Mouse (Mus musculus) forebrain, embryonic 13.5 days (tissue): ENCODE measurements at regions not wholly inside any gene's neighbourhood (a gene's known extent, or its start where the extent isn't known, plus 50 kb on each side); places are given as distances from the start of the nearest gene placed in this dataset.

Experiments
- ATAC-seq: fragments of 200-750 bp; cut with Nextera tagmentation; 2 replicates; pipeline ENCODE4 v1.8.0; 2017
- H3K27ac ChIP-seq: fragments of 300-500 bp; sonication (generic); 2 replicates; pipeline ENCODE4 v1.5.1; 2015; ENCODE audit warnings: inconsistent platforms, mild to moderate bottlenecking, moderate library complexity
- H3K27me3 ChIP-seq: fragments of 300-500 bp; sonication (generic); 2 replicates; pipeline ENCODE4 v1.6.1; 2015; ENCODE audit warnings: mild to moderate bottlenecking, inconsistent platforms
- H3K36me3 ChIP-seq: fragments of 300-500 bp; sonication (generic); 2 replicates; pipeline ENCODE4 v1.6.1; 2015; ENCODE audit warnings: mild to moderate bottlenecking, inconsistent platforms; ENCODE audit not compliant: poor library complexity, severe bottlenecking
- H3K4me1 ChIP-seq: fragments of 300-500 bp; sonication (generic); 2 replicates; pipeline ENCODE4 v1.6.1; 2015; ENCODE audit warnings: inconsistent platforms
- H3K4me2 ChIP-seq: fragments of 300-500 bp; sonication (generic); 2 replicates; pipeline ENCODE4 v1.6.1; 2015; ENCODE audit warnings: inconsistent platforms, mild to moderate bottlenecking, moderate library complexity
- H3K4me3 ChIP-seq: fragments of 300-500 bp; sonication (generic); 2 replicates; pipeline ENCODE4 v1.5.1; 2015; ENCODE audit warnings: mild to moderate bottlenecking, inconsistent platforms
- H3K9ac ChIP-seq: fragments of 300-500 bp; sonication (generic); 2 replicates; pipeline ENCODE4 v1.6.1; 2015; ENCODE audit warnings: mild to moderate bottlenecking, inconsistent platforms
- H3K9me3 ChIP-seq: fragments of 300-500 bp; sonication (generic); replicated peaks from 2 replicates; pipeline ENCODE4 v1.6.1; 2016; ENCODE audit warnings: inconsistent platforms
- WGBS: fragments of 180-500 bp; shearing (Covaris S2); methylation state at CpG from one replicate; pipeline ENCODE4 v1.1.7; 2015; 5-methylcytosine and 5-hydroxymethylcytosine counted together

- no peaks in the 10 kb centered on the region for H3K36me3 ChIP-seq
- H3K9me3 ChIP-seq, result no peaks in the 10 kb centered on the region
- H3K4me2 ChIP-seq, result no peak overlapping the region
- no peak overlapping the region for H3K27ac ChIP-seq
- no peak overlapping the region for H3K4me3 ChIP-seq
- H3K4me1 ChIP-seq, result no peaks in the 10 kb centered on the region
- no peaks in the 10 kb centered on the region for H3K27me3 ChIP-seq
- no peak for ATAC-seq
- H3K9ac ChIP-seq, result no peak overlapping the region
These were observed 749.3 kb downstream of the Gm826 start for GRCm38 (mm10) chr2:159584641-159585040.

DNA sequence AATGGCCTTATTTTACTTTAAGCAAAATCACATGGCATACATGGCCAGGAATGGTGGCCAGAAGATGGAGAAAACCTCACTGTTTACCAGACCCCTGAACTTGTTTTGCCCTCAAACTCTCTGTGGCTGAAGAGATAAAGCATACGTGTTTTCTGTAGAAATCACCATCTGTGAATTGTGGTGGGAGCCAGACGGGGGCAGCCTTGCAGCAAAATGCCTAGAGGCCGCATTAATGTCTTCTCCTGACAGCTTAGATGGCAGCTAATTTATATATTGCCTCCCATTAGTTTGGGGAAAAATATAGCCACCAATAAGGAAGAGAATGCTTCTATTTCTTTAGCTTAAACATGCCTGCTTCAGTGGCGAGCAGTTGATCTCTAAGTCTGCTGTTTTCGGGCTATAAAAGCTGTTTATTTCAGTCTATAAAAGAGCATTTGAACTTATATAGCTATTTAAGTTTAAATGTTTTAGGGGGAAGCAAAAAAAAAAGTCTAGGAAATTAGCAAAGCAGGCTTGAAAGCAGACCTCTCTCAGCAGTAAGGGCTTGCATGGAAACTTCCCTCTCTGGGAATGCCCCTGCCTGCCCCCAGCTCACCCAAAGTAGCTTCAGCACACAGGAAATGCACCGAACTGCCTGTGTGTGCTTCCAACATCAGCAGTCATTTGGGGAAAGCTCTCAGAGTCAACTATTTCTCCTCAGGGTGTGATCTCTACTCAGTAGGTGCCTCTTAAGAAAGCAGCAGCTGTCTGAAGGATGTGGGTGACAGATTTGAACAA, 747.1 kb downstream of the Gm826 start:
- 60% methylated on average over 6 of the region's 6 CpGs for WGBS
- H3K4me1 ChIP-seq, result no peaks in the 10 kb centered on the region
- no peak overlapping the region for H3K4me2 ChIP-seq
- H3K9ac ChIP-seq, result no peak overlapping the region
- no peak overlapping the region for H3K4me3 ChIP-seq
- no peak overlapping the region for H3K27ac ChIP-seq
- no peaks in the 10 kb centered on the region for H3K27me3 ChIP-seq
- H3K9me3 ChIP-seq, result no peaks in the 10 kb centered on the region
- H3K36me3 ChIP-seq, result no peaks in the 10 kb centered on the region
- no peak for ATAC-seq

DNA sequence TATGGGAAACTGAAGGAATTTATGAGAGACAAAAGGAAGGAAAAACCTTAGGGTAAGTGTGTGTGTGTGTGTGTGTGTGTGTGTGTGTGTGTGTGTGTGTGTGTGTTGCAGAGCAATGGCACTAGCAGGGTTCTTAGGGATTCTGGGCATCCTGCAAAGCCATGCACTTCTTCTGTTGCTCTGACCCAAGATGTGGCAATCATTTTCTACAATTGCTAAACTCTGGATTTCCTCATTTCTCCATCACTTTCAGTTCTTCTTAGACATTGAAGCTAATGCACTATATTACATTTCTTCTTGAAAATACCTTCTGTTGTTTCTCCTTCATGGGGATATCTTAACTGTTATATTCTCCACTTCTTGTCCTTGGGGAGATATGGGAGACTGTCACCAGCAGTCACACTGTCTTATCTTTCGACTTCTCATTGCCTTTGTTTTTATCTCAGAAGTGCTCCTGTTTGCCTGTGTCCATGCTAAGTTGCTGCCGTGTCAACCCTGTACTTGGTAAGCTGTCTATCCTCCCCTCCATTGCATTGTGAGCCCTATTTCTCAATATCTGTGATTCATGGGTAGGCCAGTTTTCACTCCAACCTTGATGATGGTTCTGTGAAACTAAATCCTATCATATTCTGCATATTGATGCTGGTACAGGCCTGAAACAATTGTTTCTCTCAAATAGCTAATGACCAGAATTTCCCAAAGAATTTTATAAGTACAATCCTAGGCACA, 742.4 kb downstream of the Gm826 start:
- H3K27me3 ChIP-seq, result no peaks in the 10 kb centered on the region
- no peak overlapping the region for H3K4me2 ChIP-seq
- H3K9me3 ChIP-seq, result no peaks in the 10 kb centered on the region
- no peaks in the 10 kb centered on the region for H3K4me1 ChIP-seq
- no peak for ATAC-seq
- no peak overlapping the region for H3K27ac ChIP-seq
- no peaks in the 10 kb centered on the region for H3K36me3 ChIP-seq
- H3K9ac ChIP-seq, result no peak overlapping the region
- 84% methylated on average over 2 of the region's 2 CpGs for WGBS
- H3K4me3 ChIP-seq, result no peak overlapping the region

GRCm38 (mm10) chr2:159592841-159593240, 741.1 kb downstream of the Gm826 start:
- no peak overlapping the region for H3K9ac ChIP-seq
- no peak overlapping the region for H3K4me2 ChIP-seq
- H3K27me3 ChIP-seq, result no peaks in the 10 kb centered on the region
- H3K9me3 ChIP-seq, result no peaks in the 10 kb centered on the region
- no peak for ATAC-seq
- WGBS, result 73% methylated on average over 5 of the region's 5 CpGs
- no peak overlapping the region for H3K27ac ChIP-seq
- H3K4me3 ChIP-seq, result no peak overlapping the region
- no peaks in the 10 kb centered on the region for H3K36me3 ChIP-seq
- H3K4me1 ChIP-seq, result no peaks in the 10 kb centered on the region

DNA sequence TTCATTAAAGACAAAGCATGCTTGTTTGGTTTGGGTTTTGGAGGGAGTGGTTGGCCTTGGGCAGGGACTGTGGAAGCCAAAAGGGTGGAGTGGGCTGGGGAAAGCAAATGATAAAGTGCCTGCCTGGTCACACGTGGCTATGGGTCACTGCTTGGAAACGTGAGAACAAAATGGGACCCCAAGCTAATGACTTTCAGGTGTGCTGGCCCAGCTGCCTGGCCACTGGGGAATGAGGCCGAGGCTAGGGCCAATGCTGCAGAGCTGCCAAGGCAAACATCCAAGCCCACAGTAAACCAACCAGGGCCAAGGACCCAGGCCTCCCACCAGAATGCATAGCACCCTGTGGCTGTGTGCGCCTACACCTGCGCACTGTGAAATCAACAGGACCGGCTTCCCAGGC, 737.7 kb downstream of the Gm826 start:
- WGBS, result 84% methylated on average over 6 of the region's 6 CpGs
- H3K9ac ChIP-seq, result no peak overlapping the region
- H3K4me2 ChIP-seq, result no peak overlapping the region
- ATAC-seq, result no peak
- no peaks in the 10 kb centered on the region for H3K36me3 ChIP-seq
- no peaks in the 10 kb centered on the region for H3K27me3 ChIP-seq
- H3K9me3 ChIP-seq, result no peaks in the 10 kb centered on the region
- H3K4me1 ChIP-seq, result no peaks in the 10 kb centered on the region
- H3K27ac ChIP-seq, result no peak overlapping the region
- H3K4me3 ChIP-seq, result no peak overlapping the region

DNA sequence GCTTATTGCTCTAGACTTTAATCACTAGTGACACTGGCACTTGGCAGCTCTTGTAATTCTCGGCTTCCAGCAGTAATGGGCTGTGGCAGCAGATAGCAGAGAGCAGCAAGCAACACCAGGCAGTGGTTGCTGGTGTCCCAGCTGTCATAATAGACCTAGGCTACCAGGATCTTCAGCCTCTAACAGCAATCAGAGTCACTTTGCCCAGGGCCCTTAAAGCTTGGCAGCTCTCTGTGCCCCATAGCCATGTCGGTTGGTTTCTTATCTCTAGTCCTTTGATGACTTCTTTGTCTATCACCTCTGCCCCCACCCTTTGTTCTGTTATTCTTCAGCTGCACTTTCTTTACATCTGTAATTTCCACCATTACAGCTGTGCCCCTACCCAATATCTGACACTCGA, 735.9 kb downstream of the Gm826 start:
- no peak for ATAC-seq
- no peaks in the 10 kb centered on the region for H3K27me3 ChIP-seq
- no peak overlapping the region for H3K4me3 ChIP-seq
- no peak overlapping the region for H3K4me2 ChIP-seq
- H3K4me1 ChIP-seq, result no peaks in the 10 kb centered on the region
- no peak overlapping the region for H3K27ac ChIP-seq
- 76% methylated on average over 3 of the region's 3 CpGs for WGBS
- H3K36me3 ChIP-seq, result no peaks in the 10 kb centered on the region
- no peaks in the 10 kb centered on the region for H3K9me3 ChIP-seq
- H3K9ac ChIP-seq, result no peak overlapping the region

DNA sequence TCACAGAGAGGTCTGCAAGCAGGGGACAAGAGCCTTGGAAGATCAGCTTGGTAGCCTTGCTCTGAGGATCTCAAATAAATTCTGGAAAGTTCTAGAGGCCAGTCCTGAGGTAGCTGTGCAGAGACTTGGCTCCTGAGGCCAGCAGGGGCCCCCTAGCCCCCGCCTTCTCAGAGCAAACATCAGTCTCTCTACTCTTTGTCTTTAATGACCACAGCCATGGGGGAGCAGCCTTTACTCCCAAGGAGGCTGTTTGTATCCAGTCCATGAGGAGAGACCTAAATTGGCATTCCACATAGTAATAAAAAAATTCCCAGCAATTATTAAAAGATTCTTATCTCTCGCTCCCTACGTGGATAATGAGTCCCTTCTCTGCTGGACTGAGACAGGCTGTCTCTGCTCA, 726.8 kb downstream of the Gm826 start:
- Histone ChIP-seq H3K9ac (no peak overlapping the region), H3K4me1 (no peaks in the 10 kb centered on the region), H3K4me2 (no peak overlapping the region), H3K27me3 (no peaks in the 10 kb centered on the region), H3K27ac (no peak overlapping the region), H3K4me3 (no peak overlapping the region), H3K36me3 (no peaks in the 10 kb centered on the region), H3K9me3 (no peaks in the 10 kb centered on the region)
- WGBS, result 45% methylated on average over 3 of the region's 3 CpGs
- ATAC-seq, result no peak

DNA sequence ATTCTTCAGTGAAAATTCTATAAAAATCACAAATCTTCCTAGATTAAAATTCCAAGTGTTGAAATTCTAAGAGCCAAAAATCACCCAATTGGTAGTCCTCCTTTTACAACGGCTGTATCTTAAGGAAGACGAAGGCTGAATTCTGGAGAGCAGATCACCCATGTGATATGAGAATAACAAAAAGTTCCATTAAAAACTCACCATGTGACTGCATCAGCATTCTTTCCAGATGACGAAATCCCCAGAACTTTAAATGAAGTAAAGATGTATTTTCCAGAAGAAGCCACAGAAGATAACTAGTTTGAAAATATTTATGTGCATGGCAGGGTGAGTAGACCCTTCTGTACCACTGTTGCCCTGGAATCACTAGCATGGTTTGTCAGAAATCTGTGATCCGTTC, 723.5 kb downstream of the Gm826 start:
- Histone ChIP-seq H3K4me1 (no peaks in the 10 kb centered on the region), H3K4me2 (no peak overlapping the region), H3K4me3 (no peak overlapping the region), H3K27me3 (no peaks in the 10 kb centered on the region), H3K9me3 (no peaks in the 10 kb centered on the region), H3K36me3 (no peaks in the 10 kb centered on the region), H3K27ac (no peak overlapping the region), H3K9ac (no peak overlapping the region)
- 85% methylated on average over 4 of the region's 4 CpGs for WGBS
- ATAC-seq, result no peak

GRCm38 (mm10) chr2:159616685-159617084, 717.3 kb downstream of the Gm826 start:
- WGBS, result 81% methylated on average over 4 of the region's 4 CpGs
- Histone ChIP-seq H3K4me1 (no peaks in the 10 kb centered on the region), H3K4me3 (no peak overlapping the region), H3K27me3 (no peaks in the 10 kb centered on the region), H3K36me3 (no peaks in the 10 kb centered on the region), H3K9ac (no peak overlapping the region), H3K4me2 (no peak overlapping the region), H3K9me3 (no peaks in the 10 kb centered on the region), H3K27ac (no peak overlapping the region)
- no peak for ATAC-seq

DNA sequence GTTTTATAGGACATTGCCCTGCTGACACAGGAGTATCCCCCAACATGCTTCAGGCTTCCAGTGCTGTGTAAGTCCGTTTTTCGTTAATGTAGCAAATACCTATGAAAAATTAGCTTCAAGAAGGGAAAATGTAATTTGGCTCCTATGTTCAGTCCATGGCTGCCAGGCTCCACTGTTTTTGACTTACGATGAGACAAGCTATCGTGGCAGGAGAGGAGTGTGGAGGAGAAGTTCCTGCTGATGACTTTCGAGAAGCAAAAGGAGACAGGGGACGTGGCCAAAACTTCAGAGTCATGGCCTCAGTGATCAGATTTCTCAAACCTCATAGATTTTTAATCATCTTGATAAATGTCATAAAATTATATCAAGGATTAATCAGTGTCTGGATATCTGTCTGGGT, 712.7 kb downstream of the Gm826 start:
- H3K4me2 ChIP-seq, result no peak overlapping the region
- no peaks in the 10 kb centered on the region for H3K4me1 ChIP-seq
- H3K27ac ChIP-seq, result no peak overlapping the region
- no peak overlapping the region for H3K9ac ChIP-seq
- no peaks in the 10 kb centered on the region for H3K27me3 ChIP-seq
- H3K36me3 ChIP-seq, result no peaks in the 10 kb centered on the region
- WGBS, result 89% methylated on average over 6 of the region's 6 CpGs
- H3K4me3 ChIP-seq, result no peak overlapping the region
- ATAC-seq, result no peak
- no peaks in the 10 kb centered on the region for H3K9me3 ChIP-seq

- no peak overlapping the region for H3K27ac ChIP-seq
- no peak for ATAC-seq
- WGBS, result 50% methylated on average over 5 of the region's 5 CpGs
- H3K4me1 ChIP-seq, result no peaks in the 10 kb centered on the region
- no peaks in the 10 kb centered on the region for H3K9me3 ChIP-seq
- no peaks in the 10 kb centered on the region for H3K27me3 ChIP-seq
- no peak overlapping the region for H3K4me2 ChIP-seq
- H3K36me3 ChIP-seq, result no peaks in the 10 kb centered on the region
- H3K9ac ChIP-seq, result no peak overlapping the region
- no peak overlapping the region for H3K4me3 ChIP-seq
These were observed 711.8 kb downstream of the Gm826 start for GRCm38 (mm10) chr2:159622141-159622669.

DNA sequence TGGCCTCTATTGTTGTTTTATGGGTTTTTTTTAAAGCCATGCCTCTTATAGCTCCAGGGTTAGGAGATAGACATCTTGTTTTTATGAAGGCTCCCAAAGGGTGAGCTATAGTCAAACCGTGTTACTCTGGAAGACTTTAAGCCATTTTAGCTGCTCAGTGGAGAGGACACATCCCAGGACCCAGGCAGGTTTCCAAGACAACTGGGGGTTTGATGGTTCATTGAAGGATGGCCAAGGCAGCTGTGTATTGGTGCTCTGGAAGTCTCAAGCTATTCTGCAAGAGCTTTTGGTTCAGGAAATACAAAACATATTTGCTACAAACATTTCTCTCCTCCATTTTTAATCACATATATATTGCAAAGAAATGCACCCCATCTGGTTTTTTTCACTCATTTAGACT, 708.7 kb downstream of the Gm826 start:
- no peak overlapping the region for H3K4me3 ChIP-seq
- no peak for ATAC-seq
- H3K4me2 ChIP-seq, result no peak overlapping the region
- H3K9me3 ChIP-seq, result no peaks in the 10 kb centered on the region
- no peaks in the 10 kb centered on the region for H3K36me3 ChIP-seq
- H3K9ac ChIP-seq, result no peak overlapping the region
- 78% methylated on average over 1 of the region's 1 CpGs for WGBS
- no peak overlapping the region for H3K27ac ChIP-seq
- no peaks in the 10 kb centered on the region for H3K27me3 ChIP-seq
- H3K4me1 ChIP-seq, result no peaks in the 10 kb centered on the region
